Mouse (Mus musculus): Measurements from ENCODE around the gene M1ap. TPM values are rescaled to one million over a fixed set of nuclear protein-coding genes. Genes with fewer than 3 reads are reported as not detected.

The M1ap gene
- polyA plus RNA-seq, 1 experiment from 2014 or later: 0.22 TPM

GRCm38 (mm10) chr6:83071220-83071619 is 124.5 kb downstream of the M1ap start:
- Histone ChIP-seq H3K9me3 (no peaks in the 10 kb centered on the region), H3K27ac (no peak overlapping the region), H3K27me3 (ENCODE audit: insufficient read depth, poor library complexity, severe bottlenecking) (peaks cover 100% of the 10 kb centered on the region), H3K36me3 (no peaks in the 10 kb centered on the region), H3K4me1 (replicated peaks) (peaks cover 39% of the 10 kb centered on the region), H3K4me3 (peak overlapping the region; percentile 41)
- under 1% methylated on average over 24 of the region's 24 CpGs for WGBS
- DNase-seq (ENCODE audit: low spot score): peak; percentile 39

GRCm38 (mm10) chr6:83074979-83075378 is 128.3 kb downstream of the M1ap start:
- H3K27ac ChIP-seq: no peak overlapping the region
- H3K4me1 ChIP-seq (replicated peaks): peaks cover 46% of the 10 kb centered on the region
- no peak overlapping the region for H3K4me3 ChIP-seq
- H3K9me3 ChIP-seq: no peaks in the 10 kb centered on the region
- H3K27me3 ChIP-seq (ENCODE audit: insufficient read depth, poor library complexity, severe bottlenecking): peaks cover 76% of the 10 kb centered on the region
- WGBS: 22% methylated on average over 2 of the region's 2 CpGs
- DNase-seq (ENCODE audit: low spot score): no peak
- H3K36me3 ChIP-seq: peaks cover 3% of the 10 kb centered on the region

GRCm38 (mm10) chr6:83077630-83078323 is 131.1 kb downstream of the M1ap start, which contains the start of gene Pcgf1:
TSS of gene Pcgf1 (plus strand) at chr6:83077869.
- Histone ChIP-seq H3K27ac (peak within 1 kb of the TSS; percentile 98), H3K36me3 (peaks cover 31% of the 10 kb centered on the region), H3K27me3 (ENCODE audit: insufficient read depth, poor library complexity, severe bottlenecking) (peaks cover 71% of the 10 kb centered on the region), H3K9me3 (no peaks in the 10 kb centered on the region), H3K4me1 (replicated peaks) (peaks cover 26% of the 10 kb centered on the region), H3K4me3 (peak within 1 kb of the TSS; percentile 83)
- DNase-seq (ENCODE audit: low spot score): no peak
- under 1% methylated on average over 54 of the region's 54 CpGs for WGBS

GRCm38 (mm10) chr6:83078324-83078858 is 131.7 kb downstream of the M1ap start:
- DNase-seq (ENCODE audit: low spot score): peak; percentile 99
- Histone ChIP-seq H3K9me3 (no peaks in the 10 kb centered on the region), H3K27ac (peak overlapping the region; percentile 98), H3K36me3 (peaks cover 33% of the 10 kb centered on the region), H3K4me1 (replicated peaks) (peaks cover 26% of the 10 kb centered on the region), H3K4me3 (peak overlapping the region; percentile 83), H3K27me3 (ENCODE audit: insufficient read depth, poor library complexity, severe bottlenecking) (peaks cover 71% of the 10 kb centered on the region)
- WGBS: under 1% methylated on average over 46 of the region's 46 CpGs

Other genes starting within 250 kb of the M1ap start
- 87.5 and 93.5 TPM in 2 replicates for gene Pole4, start 241.5 kb upstream of the M1ap start, polyA plus RNA-seq (2016; fragmentation: Nextera tagmentation; extraction: Ambion mirVana)
- gene Hk2, start 172.4 kb upstream of the M1ap start, polyA plus RNA-seq (2016; fragmentation: Nextera tagmentation; extraction: Ambion mirVana): 18.7 and 32.0 TPM in 2 replicates
- gene Sema4f, start 7.1 kb upstream of the M1ap start, polyA plus RNA-seq (2016; fragmentation: Nextera tagmentation; extraction: Ambion mirVana): 2.9 and 3.2 TPM in 2 replicates
- 7.7 and 8.6 TPM in 2 replicates for gene Dok1, start 86.6 kb downstream of the M1ap start, polyA plus RNA-seq (2016; fragmentation: Nextera tagmentation; extraction: Ambion mirVana)
- 10.5 and 10.7 TPM in 2 replicates for gene Loxl3, start 87.3 kb downstream of the M1ap start, polyA plus RNA-seq (2016; fragmentation: Nextera tagmentation; extraction: Ambion mirVana)
- gene Aup1, start 107.6 kb downstream of the M1ap start, polyA plus RNA-seq (2016; fragmentation: Nextera tagmentation; extraction: Ambion mirVana): 169 and 179 TPM in 2 replicates
- 70.9 and 82.5 TPM in 2 replicates for gene Htra2, start 108.4 kb downstream of the M1ap start, polyA plus RNA-seq (2016; fragmentation: Nextera tagmentation; extraction: Ambion mirVana)
- 2.2 and 3.5 TPM in 2 replicates for gene Dqx1, start 110.9 kb downstream of the M1ap start, polyA plus RNA-seq (2016; fragmentation: Nextera tagmentation; extraction: Ambion mirVana)
- gene Tlx2, start 123.4 kb downstream of the M1ap start, polyA plus RNA-seq (2016; fragmentation: Nextera tagmentation; extraction: Ambion mirVana): 5.6 and 12.3 TPM in 2 replicates
- 41.1 and 42.2 TPM in 2 replicates for gene Pcgf1, start 131.0 kb downstream of the M1ap start, polyA plus RNA-seq (2016; fragmentation: Nextera tagmentation; extraction: Ambion mirVana)
- 0.39 and 0.55 TPM in 2 replicates for gene Lbx2, start 139.5 kb downstream of the M1ap start, polyA plus RNA-seq (2016; fragmentation: Nextera tagmentation; extraction: Ambion mirVana)
- 3.0 and 3.8 TPM in 2 replicates for gene Ccdc142, start 154.7 kb downstream of the M1ap start, polyA plus RNA-seq (2016; fragmentation: Nextera tagmentation; extraction: Ambion mirVana)
- 2.2 and 3.2 TPM in 2 replicates for gene Gm42688, start 154.7 kb downstream of the M1ap start, polyA plus RNA-seq (2016; fragmentation: Nextera tagmentation; extraction: Ambion mirVana)
- gene Mrpl53, start 162.1 kb downstream of the M1ap start, polyA plus RNA-seq (2016; fragmentation: Nextera tagmentation; extraction: Ambion mirVana): 151 and 154 TPM in 2 replicates
- gene Mogs, start 168.6 kb downstream of the M1ap start, polyA plus RNA-seq (2016; fragmentation: Nextera tagmentation; extraction: Ambion mirVana): 37.9 and 40.0 TPM in 2 replicates
- gene Wbp1, start 174.7 kb downstream of the M1ap start, polyA plus RNA-seq (2016; fragmentation: Nextera tagmentation; extraction: Ambion mirVana): 157 and 245 TPM in 2 replicates
- gene Ino80b, start 178.5 kb downstream of the M1ap start, polyA plus RNA-seq (2016; fragmentation: Nextera tagmentation; extraction: Ambion mirVana): 19.8 and 22.8 TPM in 2 replicates
- gene Rtkn, start 188.6 kb downstream of the M1ap start, polyA plus RNA-seq (2016; fragmentation: Nextera tagmentation; extraction: Ambion mirVana): 40.5 and 46.4 TPM in 2 replicates
- 14.2 and 15.9 TPM in 2 replicates for gene Wdr54, start 209.5 kb downstream of the M1ap start, polyA plus RNA-seq (2016; fragmentation: Nextera tagmentation; extraction: Ambion mirVana)
- gene 1700003E16Rik, start 209.5 kb downstream of the M1ap start, polyA plus RNA-seq (2016; fragmentation: Nextera tagmentation; extraction: Ambion mirVana): 3.1 and 6.0 TPM in 2 replicates
- 121 and 140 TPM in 2 replicates for gene Dctn1, start 219.0 kb downstream of the M1ap start, polyA plus RNA-seq (2016; fragmentation: Nextera tagmentation; extraction: Ambion mirVana)